Mouse (Mus musculus): ENCODE results near the gene Acod1.

DNA sequence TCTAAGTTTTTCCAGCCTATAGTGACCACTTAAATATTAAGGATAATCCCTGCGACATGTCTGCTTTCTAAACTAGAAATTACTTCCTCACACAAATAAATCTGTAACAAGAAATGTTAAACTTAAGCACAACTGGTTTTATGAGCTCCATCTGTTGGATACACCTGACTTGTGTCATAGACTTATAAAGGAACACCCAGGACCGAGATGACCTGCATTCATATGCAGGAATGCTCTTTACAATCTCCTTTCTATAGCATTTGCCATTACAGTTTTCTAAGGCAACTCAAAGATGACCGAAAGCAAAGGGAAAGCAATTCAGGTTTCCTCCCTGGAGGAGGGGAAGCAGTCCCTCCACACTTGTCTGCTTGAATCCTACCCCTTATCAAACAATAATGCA lies 46.5 kb downstream of the Acod1 start:
- TF ChIP-seq CTCF (conservative IDR thresholded peaks at IDR 0.05; ENCODE audit: insufficient read depth, insufficient read length, low read depth, low read length) (no peak), POLR2A (IDR thresholded peaks at IDR 0.05; ENCODE audit: low read depth, low read length) (no peak)

Data from kidney, adult 2 months (tissue).